Mouse (Mus musculus) midbrain, embryonic 16.5 days (tissue): ENCODE measurements around the gene Itgb3. TPM values are rescaled to one million over a fixed set of nuclear protein-coding genes. Genes with fewer than 3 reads are reported as not detected.
"Not testable (repeated sequence)": the region's sequence is repeated elsewhere in the genome, so short reads cannot be mapped to it uniquely, and the experiment has no call there.

Experiments used
- ATAC-seq: fragments of 200-750 bp; cut with Nextera tagmentation; 2 replicates; pipeline ENCODE4 v1.8.0; 2017; ENCODE audit warnings: moderate TSS enrichment
- H3K27ac ChIP-seq: fragments of 300-500 bp; sonication (generic); 2 replicates; pipeline ENCODE4 v1.5.1; 2014; ENCODE audit warnings: mild to moderate bottlenecking, low read length, mixed read lengths
- H3K27me3 ChIP-seq: fragments of 300-500 bp; sonication (generic); 2 replicates; pipeline ENCODE4 v1.6.1; 2014; ENCODE audit warnings: low read depth, low read length, mixed read lengths; ENCODE audit not compliant: control insufficient read depth, insufficient read depth
- H3K36me3 ChIP-seq: fragments of 300-500 bp; sonication (generic); 2 replicates; pipeline ENCODE4 v1.6.1; 2014; ENCODE audit warnings: mild to moderate bottlenecking, low read length, moderate library complexity, mixed read lengths; ENCODE audit not compliant: control insufficient read depth, insufficient read depth
- H3K4me1 ChIP-seq: fragments of 300-500 bp; sonication (generic); 2 replicates; pipeline ENCODE4 v1.6.1; 2014; ENCODE audit warnings: mild to moderate bottlenecking, low read length, mixed read lengths; ENCODE audit not compliant: control insufficient read depth, insufficient read depth
- H3K4me2 ChIP-seq: fragments of 300-500 bp; sonication (generic); 2 replicates; pipeline ENCODE4 v1.6.1; 2014; ENCODE audit warnings: mild to moderate bottlenecking, low read length, mixed read lengths
- H3K4me3 ChIP-seq: fragments of 300-500 bp; sonication (generic); 2 replicates; pipeline ENCODE4 v1.5.1; 2014; ENCODE audit warnings: low read depth, mild to moderate bottlenecking, low read length, moderate library complexity, mixed read lengths
- H3K9ac ChIP-seq: fragments of 300-500 bp; sonication (generic); 2 replicates; pipeline ENCODE4 v1.6.1; 2014; ENCODE audit warnings: low read depth, low read length, mixed read lengths
- H3K9me3 ChIP-seq: fragments of 300-500 bp; sonication (generic); replicated peaks from 2 replicates; pipeline ENCODE4 v1.6.1; 2014; ENCODE audit warnings: mild to moderate bottlenecking, low read length, mixed read lengths; ENCODE audit not compliant: control insufficient read depth, poor library complexity, severe bottlenecking
- whole genome bisulfite sequencing: fragments of 180-500 bp; shearing (Covaris S2); extraction: QIAGEN DNeasy Blood & Tissue Kit; methylation state at CpG from one replicate; pipeline ENCODE4 v1.1.7; 2014; 5-methylcytosine and 5-hydroxymethylcytosine counted together
- polyA plus RNA-seq: library from polyadenylated mRNA; unstranded; fragments of >200 nt; fragmentation: Nextera tagmentation; extraction: Ambion mirVana; gene quantifications from 2 replicates; pipeline ENCODE4 v1.2.1, GENCODE M21; 2015

Gene Itgb3
- polyA plus RNA-seq, 1 experiment from 2014 or later, result 0.99 TPM

DNA sequence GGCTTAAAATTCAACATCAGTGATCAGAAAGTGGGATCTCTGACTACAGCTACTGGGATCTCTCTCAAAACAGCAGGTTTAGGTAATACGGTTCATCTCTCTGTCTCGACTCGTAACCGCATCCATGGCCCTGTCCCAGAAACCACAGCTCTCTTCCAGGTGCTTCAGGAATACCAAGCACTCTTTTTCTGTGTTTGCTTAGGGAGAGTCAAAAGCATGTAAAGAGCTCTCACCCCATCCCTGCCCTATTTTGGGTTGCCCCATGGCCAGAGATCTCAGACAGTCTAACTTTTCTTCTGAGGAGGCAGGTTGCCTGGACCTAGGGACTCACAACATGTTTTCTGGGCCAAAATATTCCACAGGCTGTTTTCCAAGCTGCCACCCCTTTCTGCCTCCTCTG is 39.5 kb upstream of the Itgb3 start:
- Histone ChIP-seq H3K4me3 (no peak overlapping the region), H3K4me1 (no peaks in the 10 kb centered on the region), H3K36me3 (no peaks in the 10 kb centered on the region), H3K4me2 (no peak overlapping the region), H3K9me3 (no peaks in the 10 kb centered on the region), H3K27me3 (peaks cover 3% of the 10 kb centered on the region; the same call in 1 of the 2 replicates), H3K9ac (no peak overlapping the region), H3K27ac (no peak overlapping the region)
- 97% methylated on average over 4 of the region's 4 CpGs for WGBS
- ATAC-seq, result no peak

DNA sequence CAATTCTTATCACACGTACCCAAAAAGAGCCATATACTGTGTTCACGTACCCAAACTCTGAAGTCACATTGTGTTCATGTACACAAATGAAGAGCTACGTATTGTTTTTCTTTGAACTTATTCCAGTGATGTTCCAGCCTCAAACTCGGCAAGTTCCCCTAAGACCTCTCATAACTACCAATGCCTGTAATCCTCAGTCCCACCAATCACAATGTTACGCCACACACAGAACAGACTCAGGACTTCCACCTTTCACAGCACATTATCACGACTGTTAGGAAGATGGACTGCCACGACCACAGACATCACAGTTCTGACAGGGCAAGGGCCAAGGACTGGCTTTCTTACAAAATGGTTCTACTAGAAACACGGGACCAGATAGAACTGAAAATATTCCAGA is 37.3 kb upstream of the Itgb3 start:
- not testable (repeated sequence) for H3K27ac ChIP-seq, H3K9me3 ChIP-seq, H3K4me2 ChIP-seq, ATAC-seq, H3K4me3 ChIP-seq, H3K9ac ChIP-seq, H3K36me3 ChIP-seq, H3K27me3 ChIP-seq, H3K4me1 ChIP-seq
- WGBS, result 80% methylated on average over 8 of the region's 8 CpGs

DNA sequence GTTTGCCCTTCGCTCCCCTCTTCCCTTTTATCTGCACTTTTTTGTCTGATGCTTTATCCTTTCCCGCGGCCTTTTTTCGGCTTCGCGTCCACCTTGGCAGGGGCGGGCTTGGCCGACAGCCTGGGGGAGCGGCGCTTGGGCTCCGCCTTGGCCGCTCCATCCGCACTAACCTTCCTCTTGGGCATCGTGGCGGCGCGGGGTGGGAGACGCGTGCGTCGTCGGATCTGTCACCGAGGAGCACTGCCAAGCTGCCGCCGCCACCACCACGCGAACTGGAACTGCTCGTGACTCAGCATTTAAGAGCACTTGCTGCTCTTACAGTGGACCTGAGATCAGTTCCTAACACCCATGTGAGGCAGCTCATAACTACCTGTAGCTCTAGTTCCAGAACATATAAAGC is 36.4 kb upstream of the Itgb3 start:
- H3K4me1 ChIP-seq, H3K9me3 ChIP-seq, H3K27ac ChIP-seq, H3K27me3 ChIP-seq, H3K36me3 ChIP-seq: not testable (repeated sequence)
- peak overlapping the region; percentile 37 for H3K4me3 ChIP-seq
- peak overlapping the region; percentile 62 for H3K4me2 ChIP-seq
- peak overlapping the region; percentile 55 for H3K9ac ChIP-seq
- ATAC-seq, result 0 out of 2 replicates have a peak, but pooled peaks have one; percentile 28
- 2% methylated on average over 28 of the region's 28 CpGs for WGBS

DNA sequence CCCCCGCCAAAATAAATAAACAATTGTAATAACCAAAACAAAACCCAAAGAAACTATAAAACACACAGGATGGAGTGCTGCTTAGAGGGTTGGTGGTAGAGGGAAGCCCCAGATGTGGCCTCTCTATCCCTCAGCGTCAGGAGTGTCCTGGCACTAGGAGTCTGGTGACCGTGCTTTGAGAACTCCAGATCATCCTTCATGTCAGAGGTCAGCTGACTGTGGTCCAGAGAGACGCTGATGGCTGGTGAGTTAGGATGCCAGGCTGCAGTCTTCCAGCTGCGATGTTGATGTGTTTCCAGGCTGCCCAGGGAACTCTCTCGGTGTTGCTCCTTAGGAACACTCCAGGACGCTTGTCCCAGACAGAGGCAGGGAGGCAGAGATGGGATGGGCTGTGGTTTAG is 35.7 kb upstream of the Itgb3 start:
- 65% methylated on average over 7 of the region's 7 CpGs for WGBS
- no peaks in the 10 kb centered on the region for H3K36me3 ChIP-seq
- H3K9me3 ChIP-seq, result no peaks in the 10 kb centered on the region
- peaks cover 3% of the 10 kb centered on the region; the same call in 1 of the 2 replicates for H3K27me3 ChIP-seq
- H3K4me2 ChIP-seq, result no peak overlapping the region
- no peak for ATAC-seq
- no peak overlapping the region for H3K9ac ChIP-seq
- no peaks in the 10 kb centered on the region for H3K4me1 ChIP-seq
- no peak overlapping the region for H3K4me3 ChIP-seq
- no peak overlapping the region for H3K27ac ChIP-seq

DNA sequence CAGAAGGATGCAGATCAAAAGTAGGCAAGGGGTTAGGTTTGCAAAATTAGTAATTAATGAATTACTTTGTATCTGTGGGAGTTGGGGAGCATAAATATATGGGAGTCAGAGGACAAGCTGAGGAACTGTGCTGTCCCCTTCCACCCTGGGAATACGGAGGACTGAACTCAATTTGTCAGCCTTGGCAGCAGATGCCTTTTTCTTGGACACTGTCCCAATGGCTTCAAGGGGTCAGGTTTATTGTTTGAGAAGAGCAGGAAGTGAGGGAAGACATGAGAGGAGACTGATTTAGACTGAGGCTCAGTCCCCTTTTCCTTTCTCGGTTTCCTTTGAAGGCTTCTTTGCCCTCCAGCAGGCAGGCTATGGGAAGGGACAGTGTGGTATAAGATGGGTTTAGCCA is 35.2 kb upstream of the Itgb3 start:
- H3K4me3 ChIP-seq, result no peak overlapping the region
- peaks cover 3% of the 10 kb centered on the region; the same call in 1 of the 2 replicates for H3K27me3 ChIP-seq
- no peak for ATAC-seq
- H3K36me3 ChIP-seq, result no peaks in the 10 kb centered on the region
- no peak overlapping the region for H3K4me2 ChIP-seq
- no peak overlapping the region for H3K27ac ChIP-seq
- 60% methylated on average over 2 of the region's 2 CpGs for WGBS
- H3K9ac ChIP-seq, result no peak overlapping the region
- no peaks in the 10 kb centered on the region for H3K9me3 ChIP-seq
- no peaks in the 10 kb centered on the region for H3K4me1 ChIP-seq

DNA sequence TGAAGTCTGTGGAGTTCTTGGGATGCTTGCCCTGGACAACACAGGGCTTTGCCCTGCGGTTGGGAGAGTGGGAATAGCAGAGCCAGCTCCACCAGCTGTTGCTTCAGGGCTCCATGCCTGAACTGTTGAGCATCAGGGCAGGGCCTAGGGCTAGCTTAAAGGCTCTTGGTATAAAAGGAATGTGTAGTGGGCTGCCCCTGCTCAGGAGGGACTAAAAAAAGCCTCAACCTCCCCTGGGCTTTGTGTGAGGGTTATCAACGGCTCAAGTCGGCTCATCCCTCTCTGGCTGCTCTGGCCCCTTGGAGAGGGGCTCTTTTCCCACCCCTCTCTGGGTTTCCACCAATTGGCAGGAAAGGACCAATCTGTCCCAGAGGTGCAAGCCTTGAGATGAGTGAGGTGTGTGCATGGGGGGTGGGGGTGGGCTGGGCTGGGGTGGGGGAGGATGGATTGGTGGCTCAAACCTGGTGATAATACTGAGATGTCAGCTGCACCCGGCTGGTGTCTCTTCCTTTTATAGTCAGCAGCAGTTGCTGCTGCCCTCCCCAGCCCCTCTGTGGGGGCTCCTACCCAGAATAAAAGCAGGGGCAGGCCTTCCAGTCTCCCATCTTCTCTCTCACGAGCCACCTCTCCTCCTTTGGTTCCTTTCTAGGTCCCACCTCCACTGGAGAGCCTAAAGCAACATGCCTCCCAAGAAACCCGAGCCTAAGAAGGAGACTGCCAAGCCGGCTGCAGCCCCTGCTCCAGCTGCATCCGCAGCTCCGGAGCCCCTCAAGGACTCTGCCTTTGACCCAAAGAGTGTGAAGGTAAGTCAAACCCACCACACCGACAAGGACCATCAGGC is 30.8 kb upstream of the Itgb3 start:
- Histone ChIP-seq H3K36me3 (no peaks in the 10 kb centered on the region), H3K4me1 (no peaks in the 10 kb centered on the region), H3K27ac (no peak overlapping the region), H3K9me3 (no peaks in the 10 kb centered on the region), H3K9ac (no peak overlapping the region), H3K4me2 (no peak overlapping the region), H3K27me3 (peaks cover 1% of the 10 kb centered on the region; the same call in 1 of the 2 replicates), H3K4me3 (no peak overlapping the region)
- 48% methylated on average over 10 of the region's 10 CpGs for WGBS
- ATAC-seq, result no peak

DNA sequence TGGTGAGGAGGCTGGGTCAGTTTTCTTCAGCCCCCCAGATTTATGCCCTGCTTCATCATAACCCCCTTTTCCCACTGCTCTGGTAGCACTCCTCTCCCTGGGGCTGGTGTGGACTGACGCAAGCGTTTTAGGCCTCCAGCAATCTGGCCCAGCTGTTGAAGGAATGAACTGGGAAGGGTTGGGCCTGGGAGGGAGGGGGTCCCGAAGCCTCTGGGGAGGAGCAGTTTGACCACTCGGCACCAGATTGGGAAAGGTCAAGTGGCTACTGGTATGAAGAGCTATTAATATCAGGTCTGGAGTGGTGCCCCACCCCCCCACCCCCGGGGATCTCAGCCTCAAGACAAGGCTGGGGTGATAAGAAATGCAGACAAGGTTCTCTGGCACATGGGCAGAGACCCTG is 29.7 kb upstream of the Itgb3 start:
- H3K4me3 ChIP-seq, result no peak overlapping the region
- 66% methylated on average over 5 of the region's 5 CpGs for WGBS
- H3K4me1 ChIP-seq, result no peaks in the 10 kb centered on the region
- H3K9me3 ChIP-seq, result no peaks in the 10 kb centered on the region
- no peak for ATAC-seq
- no peaks in the 10 kb centered on the region for H3K27me3 ChIP-seq
- H3K27ac ChIP-seq, result no peak overlapping the region
- no peak overlapping the region for H3K9ac ChIP-seq
- no peak overlapping the region for H3K4me2 ChIP-seq
- H3K36me3 ChIP-seq, result no peaks in the 10 kb centered on the region

DNA sequence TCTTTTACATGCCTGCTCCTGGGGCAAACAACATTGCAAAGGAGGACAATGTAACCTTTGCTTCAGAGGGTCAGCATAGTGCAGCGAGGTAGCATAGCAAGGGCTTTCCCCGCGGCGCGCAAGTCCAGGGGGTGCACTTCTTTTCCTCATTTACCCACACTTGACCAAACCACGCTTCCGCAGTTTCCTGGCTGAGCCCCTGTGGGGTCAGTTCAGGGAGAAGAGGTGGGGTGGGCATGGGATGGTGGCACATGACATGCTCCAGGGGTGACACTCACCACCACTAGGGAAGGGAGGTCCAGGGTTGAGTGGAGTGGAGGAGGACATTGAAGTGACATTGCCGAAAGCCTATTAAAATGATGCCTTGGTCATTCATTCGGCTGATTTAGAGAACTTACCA is 28.7 kb upstream of the Itgb3 start:
- no peaks in the 10 kb centered on the region for H3K36me3 ChIP-seq
- no peaks in the 10 kb centered on the region for H3K27me3 ChIP-seq
- WGBS, result 90% methylated on average over 9 of the region's 9 CpGs
- ATAC-seq, result no peak
- H3K27ac ChIP-seq, result no peak overlapping the region
- no peak overlapping the region for H3K9ac ChIP-seq
- no peak overlapping the region for H3K4me2 ChIP-seq
- H3K4me1 ChIP-seq, result no peaks in the 10 kb centered on the region
- H3K9me3 ChIP-seq, result no peaks in the 10 kb centered on the region
- no peak overlapping the region for H3K4me3 ChIP-seq

DNA sequence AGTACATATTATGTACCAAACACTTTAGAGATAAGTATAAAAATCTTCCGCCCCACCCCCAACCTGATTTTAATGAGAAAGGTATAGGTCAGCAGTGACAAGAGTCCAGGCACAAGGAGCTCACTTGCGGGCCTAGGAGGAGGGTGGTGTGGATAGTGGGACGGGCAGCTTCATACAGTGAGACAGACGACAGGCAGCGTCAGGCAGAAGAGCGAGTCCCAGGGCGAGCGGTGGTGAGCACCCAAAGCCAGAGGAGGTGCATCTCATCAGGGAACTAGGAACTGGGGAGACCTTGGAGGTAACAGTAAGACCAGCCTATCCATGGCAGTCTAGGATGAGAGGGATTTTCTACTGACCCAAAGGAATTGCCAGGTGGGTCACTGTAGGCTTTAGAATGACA is 28.2 kb upstream of the Itgb3 start:
- Histone ChIP-seq H3K4me1 (no peaks in the 10 kb centered on the region), H3K4me2 (no peak overlapping the region), H3K27ac (no peak overlapping the region), H3K9ac (no peak overlapping the region), H3K27me3 (no peaks in the 10 kb centered on the region), H3K9me3 (no peaks in the 10 kb centered on the region), H3K36me3 (no peaks in the 10 kb centered on the region), H3K4me3 (no peak overlapping the region)
- WGBS, result 94% methylated on average over 8 of the region's 8 CpGs
- ATAC-seq, result no peak
